Comparison of ENCODE assay signal across 17 mouse cellular contexts in the genomic region with DNA sequence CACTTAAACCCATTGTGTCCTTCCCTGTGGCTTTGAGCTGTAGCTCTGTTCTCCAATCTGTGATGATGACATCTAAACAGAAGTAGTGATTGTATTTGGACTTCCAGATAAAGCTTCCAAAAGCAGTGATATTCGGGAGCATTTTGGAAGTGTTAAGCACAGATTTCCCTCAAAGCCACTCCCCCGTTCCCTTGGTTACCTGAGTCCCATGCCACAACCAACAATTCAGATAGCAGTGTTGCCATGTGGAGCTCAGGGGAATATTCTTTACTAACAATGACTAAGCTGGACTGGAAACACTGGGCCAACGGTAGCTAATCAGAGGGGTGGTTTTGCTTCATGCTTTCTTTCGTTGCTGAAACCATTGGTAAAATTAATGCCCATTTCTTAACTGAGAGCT.
DNase-seq lines count a peak whose midpoint lies in the region; ATAC-seq and TF ChIP-seq lines count a peak whose summit lies in the region.
"Had no signal": no experiment of that assay in that cellular context is flagged by ENCODE, and none has a peak within 500 bp of the region (broad histone marks: within the 10 kb centered on the region; RNA-seq: fewer than 3 reads in every experiment).

No protein-coding gene starts in this region.

- WGBS in forebrain, postnatal 0 days: 40% methylated on average over 4 of the region's 4 CpGs
- WGBS in forebrain, embryonic 14.5 days: 63% methylated on average over 4 of the region's 4 CpGs
- 93% methylated on average over 4 of the region's 4 CpGs for WGBS in kidney, embryonic 14.5 days
- WGBS in intestine, embryonic 16.5 days: 69% methylated on average over 4 of the region's 4 CpGs

- H3K36me3 ChIP-seq in forebrain, postnatal 0 days (ENCODE audit: insufficient read depth): no peaks in the 10 kb centered on the region
- H3K36me3 ChIP-seq in forebrain, embryonic 14.5 days (ENCODE audit: control insufficient read depth, insufficient read depth, low read length): no peaks in the 10 kb centered on the region
- H3K36me3 ChIP-seq in kidney, embryonic 14.5 days (ENCODE audit: control insufficient read depth, insufficient read depth, low read length): no peaks in the 10 kb centered on the region
- no peaks in the 10 kb centered on the region for H3K36me3 ChIP-seq in intestine, embryonic 16.5 days (ENCODE audit: control insufficient read depth, insufficient read depth, low read length)

- no peak overlapping the region for H3K4me2 ChIP-seq in forebrain, postnatal 0 days (ENCODE audit: low read depth)
- no peak overlapping the region for H3K4me2 ChIP-seq in forebrain, embryonic 14.5 days (ENCODE audit: low read length)
- H3K4me2 ChIP-seq in kidney, embryonic 14.5 days (replicated peaks; ENCODE audit: low read depth, low read length): no peak overlapping the region
- H3K4me2 ChIP-seq in intestine, embryonic 16.5 days (ENCODE audit: low read depth, low read length): no peak overlapping the region
- H3K4me2 ChIP-seq: embryonic facial prominence, embryonic 13.5 days had no signal

- peak; percentile 78; the same call in 1 of the 2 replicates for ATAC-seq in forebrain, postnatal 0 days
- ATAC-seq in forebrain, embryonic 14.5 days: no peak
- no peak for ATAC-seq in kidney, embryonic 14.5 days (ENCODE audit: low FRiP score, low TSS enrichment)
- no peak for ATAC-seq in intestine, embryonic 16.5 days
- ATAC-seq: hindbrain, postnatal 0 days had no signal

- no peak overlapping the region for H3K4me3 ChIP-seq in forebrain, postnatal 0 days (ENCODE audit: low read depth, low read length)
- no peak overlapping the region for H3K4me3 ChIP-seq in forebrain, embryonic 14.5 days (ENCODE audit: low read depth, low read length)
- no peak overlapping the region for H3K4me3 ChIP-seq in layer of hippocampus, adult 2 months
- no peak overlapping the region for H3K4me3 ChIP-seq in kidney, embryonic 14.5 days (ENCODE audit: low read length)
- H3K4me3 ChIP-seq in intestine, embryonic 16.5 days (ENCODE audit: low read length): no peak overlapping the region
- H3K4me3 ChIP-seq: embryonic facial prominence, embryonic 13.5 days; heart, embryonic 10.5 days had no signal

- no peak overlapping the region for H3K9ac ChIP-seq in forebrain, postnatal 0 days
- H3K9ac ChIP-seq in forebrain, embryonic 14.5 days (ENCODE audit: low read length): no peak overlapping the region
- H3K9ac ChIP-seq in kidney, embryonic 14.5 days (ENCODE audit: low read depth, low read length): no peak overlapping the region
- no peak overlapping the region for H3K9ac ChIP-seq in intestine, embryonic 16.5 days (ENCODE audit: low read depth, low read length)
- H3K9ac ChIP-seq: embryonic facial prominence, embryonic 13.5 days had no signal

- DNase-seq in forebrain, postnatal 0 days: peak; percentile 63
- no peak for DNase-seq in forebrain, embryonic 14.5 days (ENCODE audit: low spot score)
- DNase-seq in left cerebral cortex, postnatal 14 days (ENCODE audit: low spot score in 2 of 2): peak; percentile 19 to 48
- no peak for DNase-seq in left cerebral cortex, adult 9 months (ENCODE audit: low spot score in 2 of 2)
- peak; percentile 10 for DNase-seq in NIH3T3 (ENCODE audit: low read depth)
- DNase-seq in layer of hippocampus, adult 2 months (ENCODE audit: low spot score in 2 of 2): peak; percentile 60 to 71
- DNase-seq: cerebellum, adult 9-11 months; gastrocnemius, postnatal 10 days; kidney, adult 18-20 months; kidney, postnatal 25 days; lung, adult 2 months; lung, postnatal 36 days had no signal

- TF ChIP-seq CTCF in forebrain, postnatal 0 days (IDR thresholded peaks at IDR 0.05; ENCODE audit: low read depth): no peak
- no peak for TF ChIP-seq CTCF in layer of hippocampus, adult 2 months (conservative IDR thresholded peaks at IDR 0.05)

- intact Hi-C loops in left cerebral cortex, postnatal 14 days (cut with DNase I): no loop called here

- H3K27me3 ChIP-seq in forebrain, postnatal 0 days (ENCODE audit: insufficient read depth, low read length): no peaks in the 10 kb centered on the region
- no peaks in the 10 kb centered on the region for H3K27me3 ChIP-seq in forebrain, embryonic 14.5 days (replicated peaks; ENCODE audit: control insufficient read depth, insufficient read depth, low read length)
- H3K27me3 ChIP-seq in kidney, embryonic 14.5 days (ENCODE audit: control insufficient read depth, insufficient read depth, low read length): no peaks in the 10 kb centered on the region
- H3K27me3 ChIP-seq in intestine, embryonic 16.5 days (replicated peaks; ENCODE audit: control insufficient read depth, insufficient read depth, low read length): no peaks in the 10 kb centered on the region
- H3K27me3 ChIP-seq: embryonic facial prominence, embryonic 13.5 days had no signal

- H3K27ac ChIP-seq in forebrain, postnatal 0 days (ENCODE audit: low read depth, low read length): no peak overlapping the region
- H3K27ac ChIP-seq in forebrain, embryonic 14.5 days (ENCODE audit: low read depth, low read length): no peak overlapping the region
- peak overlapping the region; percentile 75 for H3K27ac ChIP-seq in layer of hippocampus, adult 2 months
- no peak overlapping the region for H3K27ac ChIP-seq in kidney, embryonic 14.5 days (ENCODE audit: low read depth, low read length)
- no peak overlapping the region for H3K27ac ChIP-seq in intestine, embryonic 16.5 days (ENCODE audit: low read length)
- H3K27ac ChIP-seq: embryonic facial prominence, embryonic 13.5 days; heart, embryonic 10.5 days; hindbrain, postnatal 0 days had no signal

- H3K4me1 ChIP-seq in forebrain, postnatal 0 days (ENCODE audit: insufficient read depth): peaks cover 7% of the 10 kb centered on the region; the same call in 1 of the 2 replicates
- peaks cover 9% of the 10 kb centered on the region; the same call in 1 of the 2 replicates for H3K4me1 ChIP-seq in forebrain, embryonic 14.5 days (ENCODE audit: control insufficient read depth, insufficient read depth, low read length)
- 0 out of 2 replicates have a peak, but pooled peaks cover 6% of the 10 kb centered on the region for H3K4me1 ChIP-seq in kidney, embryonic 14.5 days (ENCODE audit: control insufficient read depth, insufficient read depth, low read length)
- H3K4me1 ChIP-seq in intestine, embryonic 16.5 days (ENCODE audit: control insufficient read depth, insufficient read depth, low read length): no peaks in the 10 kb centered on the region
- H3K4me1 ChIP-seq: embryonic facial prominence, embryonic 13.5 days had no signal

- H3K9me3 ChIP-seq in forebrain, postnatal 0 days (ENCODE audit: low read length): no peaks in the 10 kb centered on the region
- no peaks in the 10 kb centered on the region for H3K9me3 ChIP-seq in forebrain, embryonic 14.5 days (replicated peaks; ENCODE audit: control insufficient read depth, low read length)
- no peaks in the 10 kb centered on the region for H3K9me3 ChIP-seq in kidney, embryonic 14.5 days (ENCODE audit: control insufficient read depth, low read length)
- H3K9me3 ChIP-seq in intestine, embryonic 16.5 days (ENCODE audit: control insufficient read depth, low read length): no peaks in the 10 kb centered on the region
- H3K9me3 ChIP-seq: embryonic facial prominence, embryonic 13.5 days; heart, embryonic 10.5 days had no signal

Comparison
In these comparisons a context has a peak if more than half of its experiments do, and no peak if none do; other contexts are left out.
1. DNase-seq: peak in forebrain, postnatal 0 days (single experiment), left cerebral cortex, postnatal 14 days (2 of 2), NIH3T3 (single experiment) and layer of hippocampus, adult 2 months (2 of 2); none in forebrain, embryonic 14.5 days (single experiment) and left cerebral cortex, adult 9 months (0 of 2).